Mouse (Mus musculus) lung, postnatal 0 days (tissue): Measurements from ENCODE around the gene Gm17617.

Source experiments
- CTCF ChIP-seq: IDR thresholded peaks from 2 replicates; pipeline ENCODE4 v1.5.1; 2016; ENCODE audit warnings: antibody characterized with exemption, mild to moderate bottlenecking
- EP300 ChIP-seq: IDR thresholded peaks from 2 replicates; pipeline ENCODE4 v1.6.1; 2016; ENCODE audit warnings: antibody characterized with exemption, mild to moderate bottlenecking, control low read depth

DNA sequence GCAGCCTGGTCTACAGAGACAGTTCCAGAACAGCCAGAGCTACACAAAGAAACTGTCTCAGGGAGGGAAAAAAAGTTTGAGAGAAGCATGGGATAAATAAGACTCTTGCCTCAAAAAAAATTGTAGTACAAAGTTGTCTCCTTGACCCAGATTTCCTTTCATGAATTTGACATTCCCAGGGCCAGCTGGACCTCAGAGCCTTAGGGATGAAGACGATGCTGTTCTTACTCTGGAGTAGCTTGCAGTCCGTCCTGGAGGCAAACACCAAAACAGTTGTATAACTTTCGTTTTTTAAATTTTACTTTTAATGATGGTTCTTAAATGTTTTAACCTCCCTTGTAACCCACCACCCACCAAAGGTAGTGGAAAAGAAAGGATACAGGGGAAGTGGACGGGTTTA, 26.2 kb downstream of the Gm17617 start:
- TF ChIP-seq CTCF = no peak
- TF ChIP-seq EP300 = no peak
